Mouse (Mus musculus) testis, adult 2 months (tissue): ENCODE results near the gene Nr3c2. TPM values are rescaled to one million over a fixed set of nuclear protein-coding genes. Genes with fewer than 3 reads are reported as not detected.

Experiments
- H3K27ac ChIP-seq: fragments of 200-500 bp; 2 replicates; pipeline ENCODE4 v1.5.1; 2012; ENCODE audit warnings: low read depth, low read length; ENCODE audit not compliant: control insufficient read depth, insufficient read depth
- H3K27me3 ChIP-seq: fragments of 200-500 bp; 2 replicates; pipeline ENCODE4 v1.6.1; 2012; ENCODE audit warnings: mild to moderate bottlenecking, low read length, moderate library complexity; ENCODE audit not compliant: control insufficient read depth, insufficient read depth
- H3K36me3 ChIP-seq: fragments of 200-500 bp; 2 replicates; pipeline ENCODE4 v1.6.1; 2012; ENCODE audit warnings: mild to moderate bottlenecking, low read length; ENCODE audit not compliant: control insufficient read depth, insufficient read depth
- H3K4me1 ChIP-seq: fragments of 200-500 bp; 2 replicates; pipeline ENCODE4 v1.6.1; 2012; ENCODE audit warnings: low read length; ENCODE audit not compliant: control insufficient read depth, insufficient read depth
- H3K4me3 ChIP-seq: fragments of 200-500 bp; 2 replicates; pipeline ENCODE4 v1.5.1; 2012; ENCODE audit warnings: low read depth, mild to moderate bottlenecking, low read length, moderate library complexity, mixed read lengths; ENCODE audit not compliant: control insufficient read depth
- CTCF ChIP-seq: fragments of 200-500 bp; IDR thresholded peaks from 2 replicates; pipeline ENCODE4 v1.5.1; 2012; ENCODE audit warnings: low read depth, mild to moderate bottlenecking, inconsistent platforms, low read length, moderate library complexity; ENCODE audit not compliant: control insufficient read depth, insufficient read depth, insufficient replicate concordance
- POLR2A ChIP-seq: fragments of 200-500 bp; IDR thresholded peaks from 2 replicates; pipeline ENCODE4 v1.6.1; 2012; ENCODE audit warnings: low read depth, mild to moderate bottlenecking, inconsistent platforms, low read length, moderate library complexity; ENCODE audit not compliant: control insufficient read depth
- polyA plus RNA-seq: library from polyadenylated mRNA; depleted of rRNA; stranded (reverse); fragments of >200 nt; gene quantifications from 2 replicates; pipeline ENCODE4 v1.2.3, GENCODE M21; 2012

The Nr3c2 gene
- polyA plus RNA-seq, 1 experiment, result 4.0 TPM

GRCm38 (mm10) chr8:77012641-77013040, 113.4 kb downstream of the Nr3c2 start:
- Histone ChIP-seq H3K27ac (no peak overlapping the region), H3K27me3 (no peaks in the 10 kb centered on the region), H3K36me3 (no peaks in the 10 kb centered on the region), H3K4me1 (no peaks in the 10 kb centered on the region), H3K4me3 (no peak overlapping the region)
- no peak for TF ChIP-seq POLR2A
- no peak for TF ChIP-seq CTCF

- peak; percentile 13; the same call in 1 of the 2 replicates for TF ChIP-seq CTCF
- no peak for TF ChIP-seq POLR2A
- Histone ChIP-seq H3K4me3 (no peak overlapping the region), H3K4me1 (no peaks in the 10 kb centered on the region), H3K27me3 (no peaks in the 10 kb centered on the region), H3K27ac (no peak overlapping the region), H3K36me3 (no peaks in the 10 kb centered on the region)
These were observed 117.5 kb downstream of the Nr3c2 start for GRCm38 (mm10) chr8:77016713-77017112.

GRCm38 (mm10) chr8:77023837-77024710, 124.8 kb downstream of the Nr3c2 start:
- TF ChIP-seq CTCF (no peak), POLR2A (no peak)
- no peak overlapping the region for H3K27ac ChIP-seq
- no peaks in the 10 kb centered on the region for H3K27me3 ChIP-seq
- H3K36me3 ChIP-seq, result no peaks in the 10 kb centered on the region
- H3K4me3 ChIP-seq, result no peak overlapping the region
- no peaks in the 10 kb centered on the region for H3K4me1 ChIP-seq

GRCm38 (mm10) chr8:77031213-77031612, 132.0 kb downstream of the Nr3c2 start:
- Histone ChIP-seq H3K4me1 (no peaks in the 10 kb centered on the region), H3K27ac (no peak overlapping the region), H3K36me3 (no peaks in the 10 kb centered on the region), H3K27me3 (no peaks in the 10 kb centered on the region), H3K4me3 (no peak overlapping the region)
- TF ChIP-seq POLR2A, result no peak

- TF ChIP-seq POLR2A (no peak), CTCF (no peak)
- no peaks in the 10 kb centered on the region for H3K4me1 ChIP-seq
- no peaks in the 10 kb centered on the region for H3K27me3 ChIP-seq
- H3K27ac ChIP-seq, result no peak overlapping the region
- H3K4me3 ChIP-seq, result no peak overlapping the region
- no peaks in the 10 kb centered on the region for H3K36me3 ChIP-seq
These were observed 134.6 kb downstream of the Nr3c2 start for GRCm38 (mm10) chr8:77033706-77034464.

- TF ChIP-seq POLR2A, result no peak
- H3K27ac ChIP-seq, result no peak overlapping the region
- no peaks in the 10 kb centered on the region for H3K36me3 ChIP-seq
- no peaks in the 10 kb centered on the region for H3K4me1 ChIP-seq
- no peak overlapping the region for H3K4me3 ChIP-seq
- H3K27me3 ChIP-seq, result no peaks in the 10 kb centered on the region
These were observed 135.2 kb downstream of the Nr3c2 start for GRCm38 (mm10) chr8:77034465-77034829.

GRCm38 (mm10) chr8:77041214-77041613, 142.0 kb downstream of the Nr3c2 start:
- TF ChIP-seq CTCF (no peak), POLR2A (no peak)
- H3K4me3 ChIP-seq, result no peak overlapping the region
- no peaks in the 10 kb centered on the region for H3K27me3 ChIP-seq
- no peaks in the 10 kb centered on the region for H3K36me3 ChIP-seq
- no peak overlapping the region for H3K27ac ChIP-seq
- no peaks in the 10 kb centered on the region for H3K4me1 ChIP-seq
